Mouse (Mus musculus) liver, embryonic 11.5 days (tissue): ENCODE measurements at regions not wholly inside any gene's neighbourhood (a gene's known extent, or its start where the extent isn't known, plus 50 kb on each side); places are given as distances from the start of the nearest gene placed in this dataset.

Source experiments
- ATAC-seq: fragments of 200-750 bp; cut with Nextera tagmentation; replicated peaks from 2 replicates; pipeline ENCODE4 v1.8.0; 2017; ENCODE audit warnings: moderate number of reproducible peaks, mild to moderate bottlenecking, moderate TSS enrichment, moderate library complexity; ENCODE audit not compliant: low FRiP score
- DNase-seq: peaks from one replicate; pipeline ENCODE4 v3.0.0-alpha.2; 2017; ENCODE audit warnings: low spot score
- H3K27ac ChIP-seq: fragments of 300-500 bp; sonication (generic); 2 replicates; pipeline ENCODE4 v1.5.1; 2014; ENCODE audit warnings: mild to moderate bottlenecking, low read depth, low read length, control low read depth
- H3K27me3 ChIP-seq: fragments of 300-500 bp; sonication (generic); replicated peaks from 2 replicates; pipeline ENCODE4 v1.6.1; 2014; ENCODE audit warnings: low read length, mixed read lengths; ENCODE audit not compliant: control insufficient read depth, insufficient read depth
- H3K36me3 ChIP-seq: fragments of 300-500 bp; sonication (generic); 2 replicates; pipeline ENCODE4 v1.6.1; 2014; ENCODE audit warnings: mild to moderate bottlenecking, low read length, moderate library complexity, mixed read lengths; ENCODE audit not compliant: control insufficient read depth, insufficient read depth
- H3K4me1 ChIP-seq: fragments of 300-500 bp; sonication (generic); replicated peaks from 2 replicates; pipeline ENCODE4 v1.6.1; 2014; ENCODE audit warnings: low read length, mixed read lengths; ENCODE audit not compliant: control insufficient read depth, insufficient read depth
- H3K4me2 ChIP-seq: fragments of 300-500 bp; sonication (generic); 2 replicates; pipeline ENCODE4 v1.6.1; 2014; ENCODE audit warnings: mild to moderate bottlenecking, control low read depth, moderate library complexity
- H3K4me3 ChIP-seq: fragments of 300-500 bp; sonication (generic); 2 replicates; pipeline ENCODE4 v1.5.1; 2014; ENCODE audit warnings: low read depth, low read length, control low read depth
- H3K9ac ChIP-seq: fragments of 300-500 bp; sonication (generic); 2 replicates; pipeline ENCODE4 v1.6.1; 2014; ENCODE audit warnings: low read depth, low read length, control low read depth
- H3K9me3 ChIP-seq: fragments of 300-500 bp; sonication (generic); 2 replicates; pipeline ENCODE4 v1.6.1; 2016; ENCODE audit warnings: low read length, inconsistent platforms, mixed read lengths; ENCODE audit not compliant: control insufficient read depth
- WGBS: fragments of 180-500 bp; shearing (Covaris S2); extraction: QIAGEN DNeasy Blood & Tissue Kit; methylation state at CpG from one replicate; pipeline ENCODE4 v1.1.7; 2014; 5-methylcytosine and 5-hydroxymethylcytosine counted together

DNA sequence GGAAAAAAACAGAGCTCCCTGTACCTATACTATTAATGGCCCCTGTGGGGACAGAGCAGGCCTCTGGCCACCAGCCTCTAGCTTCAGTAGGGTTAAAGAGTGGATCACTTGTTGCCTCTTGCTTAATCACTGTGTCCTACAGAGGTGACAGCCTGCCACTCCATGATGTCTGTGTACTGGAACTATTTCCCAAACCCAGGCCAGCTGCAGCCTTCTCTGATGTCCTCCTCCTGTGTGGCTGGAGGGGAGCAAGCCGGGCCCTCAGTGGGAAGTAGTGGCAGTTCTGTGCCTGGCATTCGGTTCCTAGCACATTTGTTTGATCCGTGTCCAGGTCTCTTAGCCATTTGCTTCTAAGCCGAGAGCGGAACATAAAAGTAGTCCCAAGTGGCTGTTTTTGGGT lies 207.7 kb upstream of the Cadm1 start:
- Histone ChIP-seq H3K27ac (no peak overlapping the region), H3K4me3 (no peak overlapping the region), H3K4me1 (no peaks in the 10 kb centered on the region), H3K4me2 (no peak overlapping the region), H3K36me3 (no peaks in the 10 kb centered on the region), H3K9me3 (no peaks in the 10 kb centered on the region), H3K27me3 (no peaks in the 10 kb centered on the region), H3K9ac (no peak overlapping the region)
- ATAC-seq (no peak), DNase-seq (no peak)
- WGBS, result 73% methylated on average over 5 of the region's 5 CpGs

DNA sequence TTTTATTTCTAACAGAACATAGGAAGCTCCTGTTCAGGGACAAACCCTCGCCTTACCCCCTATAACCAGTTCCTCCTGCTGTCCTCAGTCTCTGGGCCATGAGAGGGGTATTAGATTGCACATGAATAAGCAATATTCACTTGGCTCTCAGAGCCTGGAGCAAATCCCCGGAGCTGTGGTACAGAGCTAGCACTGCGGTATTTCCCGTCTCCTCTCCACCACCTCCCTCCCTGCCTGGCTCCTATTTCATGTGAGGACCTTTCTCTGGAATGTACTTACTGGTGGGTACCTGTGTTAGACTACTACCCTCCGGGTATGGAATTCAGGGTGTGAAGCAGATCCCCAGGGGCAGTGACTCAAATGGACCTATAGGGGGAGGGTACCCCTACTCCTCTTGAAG lies 206.9 kb upstream of the Cadm1 start:
- no peak overlapping the region for H3K4me2 ChIP-seq
- H3K9ac ChIP-seq, result no peak overlapping the region
- ATAC-seq (no peak), DNase-seq (no peak)
- no peak overlapping the region for H3K4me3 ChIP-seq
- H3K36me3 ChIP-seq, result no peaks in the 10 kb centered on the region
- H3K4me1 ChIP-seq, result no peaks in the 10 kb centered on the region
- H3K27me3 ChIP-seq, result no peaks in the 10 kb centered on the region
- WGBS, result 78% methylated on average over 5 of the region's 5 CpGs
- H3K9me3 ChIP-seq, result no peaks in the 10 kb centered on the region
- H3K27ac ChIP-seq, result no peak overlapping the region

DNA sequence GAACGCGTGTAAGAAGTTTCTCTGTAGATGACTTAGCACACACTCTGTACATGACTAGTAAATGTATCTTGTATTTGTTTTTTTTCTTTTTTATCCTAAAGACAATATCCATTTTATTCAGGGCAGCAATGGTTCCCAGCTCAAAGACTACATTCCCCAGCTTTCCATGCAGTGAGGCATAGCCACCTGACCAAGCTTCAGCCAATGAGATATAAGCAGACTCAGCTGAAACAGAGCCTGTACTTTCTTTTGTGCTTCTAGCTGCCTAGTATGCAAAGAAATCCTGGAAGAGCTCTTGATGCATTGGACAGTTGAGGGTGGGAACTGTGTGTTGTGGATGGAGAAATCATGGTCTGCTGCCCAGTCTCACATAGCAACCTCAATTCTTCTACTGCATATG lies 202.4 kb upstream of the Cadm1 start:
- no peaks in the 10 kb centered on the region for H3K27me3 ChIP-seq
- no peaks in the 10 kb centered on the region for H3K9me3 ChIP-seq
- DNase-seq, result no peak
- no peak overlapping the region for H3K9ac ChIP-seq
- WGBS, result 96% methylated on average over 2 of the region's 2 CpGs
- no peaks in the 10 kb centered on the region for H3K36me3 ChIP-seq
- H3K27ac ChIP-seq, result no peak overlapping the region
- ATAC-seq, result no peak
- H3K4me1 ChIP-seq, result no peaks in the 10 kb centered on the region
- H3K4me2 ChIP-seq, result no peak overlapping the region
- no peak overlapping the region for H3K4me3 ChIP-seq

DNA sequence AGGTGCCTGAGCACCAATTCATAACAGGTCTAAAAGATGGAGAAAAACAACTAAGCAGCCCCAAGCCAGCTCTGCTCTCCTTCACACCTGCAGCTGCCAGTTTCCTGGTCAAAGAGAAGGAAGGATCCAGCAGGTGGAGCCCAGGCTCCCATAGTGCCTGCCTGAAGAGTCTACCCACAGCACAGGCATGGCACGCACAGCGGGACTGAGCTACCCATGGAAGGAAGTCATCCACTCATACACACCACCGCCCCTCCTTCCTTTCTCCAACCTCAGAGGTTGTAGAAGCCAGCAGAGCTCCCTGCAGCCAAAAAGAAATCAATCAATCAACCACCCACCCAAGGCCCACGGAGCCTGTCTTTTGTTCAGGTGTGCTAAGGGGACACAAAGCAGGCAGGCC lies 197.0 kb upstream of the Cadm1 start:
- no peaks in the 10 kb centered on the region for H3K36me3 ChIP-seq
- whole genome bisulfite sequencing, result 55% methylated on average over 4 of the region's 4 CpGs
- H3K4me1 ChIP-seq, result no peaks in the 10 kb centered on the region
- no peaks in the 10 kb centered on the region for H3K27me3 ChIP-seq
- H3K27ac ChIP-seq, result no peak overlapping the region
- no peak overlapping the region for H3K4me3 ChIP-seq
- DNase-seq (no peak), ATAC-seq (no peak)
- H3K9ac ChIP-seq, result no peak overlapping the region
- H3K4me2 ChIP-seq, result no peak overlapping the region
- H3K9me3 ChIP-seq, result no peaks in the 10 kb centered on the region

DNA sequence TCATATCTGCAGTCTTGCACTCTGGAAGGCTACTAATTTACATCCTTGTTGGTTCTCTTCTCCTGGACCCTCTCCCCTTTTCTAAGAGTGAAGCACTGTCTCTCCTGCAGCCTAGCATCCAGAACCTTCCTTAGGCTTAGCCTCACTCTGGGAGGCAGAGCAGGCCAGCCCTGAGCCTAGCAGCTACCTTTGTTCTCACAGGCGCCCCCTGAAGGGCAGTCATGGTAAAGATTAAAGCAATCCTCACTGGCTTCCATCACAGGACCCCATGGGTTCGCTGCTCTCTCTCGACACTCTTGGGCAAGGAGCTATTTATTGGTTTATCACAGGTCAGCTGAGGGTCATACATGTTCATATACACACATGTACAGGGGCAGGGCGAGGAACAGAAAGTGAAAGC lies 191.8 kb upstream of the Cadm1 start:
- Histone ChIP-seq H3K4me1 (no peaks in the 10 kb centered on the region), H3K27ac (no peak overlapping the region), H3K36me3 (no peaks in the 10 kb centered on the region), H3K4me3 (no peak overlapping the region), H3K9me3 (no peaks in the 10 kb centered on the region), H3K4me2 (no peak overlapping the region), H3K9ac (no peak overlapping the region), H3K27me3 (no peaks in the 10 kb centered on the region; the same call in 1 of the 2 replicates)
- ATAC-seq (no peak), DNase-seq (no peak)
- WGBS, result 55% methylated on average over 4 of the region's 4 CpGs

DNA sequence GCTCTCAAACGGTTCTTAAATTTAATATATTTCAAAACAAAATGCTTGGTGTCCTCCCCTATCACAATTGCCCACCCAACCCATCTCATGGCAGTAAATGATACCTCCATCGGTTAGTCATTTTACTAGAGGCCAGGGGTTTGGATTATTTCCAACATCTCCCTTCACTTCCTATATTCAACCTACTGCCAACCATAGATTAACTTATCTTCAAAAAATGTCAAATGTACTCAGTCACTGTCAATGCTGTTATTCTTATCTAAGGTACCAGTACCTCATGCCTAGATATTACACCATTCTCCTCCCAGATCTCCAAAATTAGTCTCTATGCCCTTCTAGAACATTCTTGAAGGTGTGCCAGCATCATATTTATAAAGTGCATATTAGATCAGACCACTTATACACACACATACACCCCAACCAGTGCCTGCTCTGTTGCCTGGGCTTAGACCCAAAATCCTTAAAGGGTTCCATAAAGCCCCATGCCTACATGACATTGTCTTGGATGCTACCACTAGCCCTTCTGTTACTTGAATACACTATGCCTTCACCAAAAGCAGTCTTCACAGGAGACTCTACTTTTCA lies 183.4 kb upstream of the Cadm1 start:
- ATAC-seq, result no peak

DNA sequence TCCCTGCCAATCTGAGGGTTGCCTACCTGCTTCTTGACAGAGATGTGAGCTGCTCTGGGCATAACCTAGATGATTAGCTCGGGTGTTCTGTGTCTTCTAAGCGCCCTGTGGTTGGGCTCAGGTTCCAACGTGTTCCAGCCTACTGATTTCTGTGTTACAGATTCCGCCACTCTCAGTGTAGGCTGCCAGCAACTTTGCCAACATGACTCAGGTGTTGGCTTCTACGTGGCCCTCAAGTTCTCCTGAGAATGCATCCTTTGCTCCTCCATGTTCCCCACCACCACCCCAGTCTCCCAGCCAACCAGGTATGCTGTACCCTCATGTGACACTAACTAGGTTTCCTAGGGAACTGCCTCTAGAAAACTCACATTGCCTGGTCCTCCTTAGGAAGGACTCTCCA lies 179.7 kb upstream of the Cadm1 start:
- Histone ChIP-seq H3K9me3 (no peaks in the 10 kb centered on the region), H3K4me3 (no peak overlapping the region), H3K4me1 (no peaks in the 10 kb centered on the region), H3K4me2 (no peak overlapping the region), H3K9ac (no peak overlapping the region), H3K27me3 (no peaks in the 10 kb centered on the region), H3K27ac (no peak overlapping the region), H3K36me3 (no peaks in the 10 kb centered on the region)
- ATAC-seq, result no peak
- DNase-seq, result no peak
- WGBS, result 61% methylated on average over 5 of the region's 5 CpGs

More for the DNA sequence above, 183.4 kb upstream of the Cadm1 start:
- H3K36me3 ChIP-seq, result no peaks in the 10 kb centered on the region
- no peaks in the 10 kb centered on the region for H3K9me3 ChIP-seq
- H3K4me1 ChIP-seq, result no peaks in the 10 kb centered on the region
- no peak overlapping the region for H3K4me2 ChIP-seq
- H3K9ac ChIP-seq, result no peak overlapping the region
- DNase-seq, result no peak
- H3K4me3 ChIP-seq, result no peak overlapping the region
- no peaks in the 10 kb centered on the region; the same call in 1 of the 2 replicates for H3K27me3 ChIP-seq
- H3K27ac ChIP-seq, result no peak overlapping the region
- WGBS, result 65% methylated on average over 2 of the region's 2 CpGs

DNA sequence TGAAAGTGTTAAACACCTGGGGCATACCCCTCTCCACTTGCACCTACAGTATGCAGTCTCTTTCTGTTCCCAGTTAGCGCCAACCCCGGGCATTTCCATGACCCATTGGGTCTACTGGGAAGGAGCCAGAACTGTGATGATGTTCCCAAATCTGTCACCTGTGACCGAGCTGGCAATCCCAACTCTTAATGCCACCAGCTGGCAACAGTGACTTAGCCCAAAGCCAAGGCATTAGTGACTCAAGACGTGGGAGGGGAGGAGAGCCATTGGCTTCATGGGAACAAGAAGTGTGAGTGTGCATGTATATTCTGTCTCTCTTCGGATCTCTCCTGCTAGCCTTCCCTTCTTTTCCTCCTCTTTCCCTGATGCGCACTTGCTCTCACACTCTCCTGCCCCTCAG lies 178.9 kb upstream of the Cadm1 start:
- 81% methylated on average over 6 of the region's 6 CpGs for WGBS
- H3K9me3 ChIP-seq, result no peaks in the 10 kb centered on the region
- no peak for DNase-seq
- no peak overlapping the region for H3K9ac ChIP-seq
- H3K27ac ChIP-seq, result no peak overlapping the region
- H3K4me1 ChIP-seq, result no peaks in the 10 kb centered on the region
- no peaks in the 10 kb centered on the region for H3K27me3 ChIP-seq
- ATAC-seq, result no peak
- H3K4me2 ChIP-seq, result no peak overlapping the region
- no peaks in the 10 kb centered on the region for H3K36me3 ChIP-seq
- no peak overlapping the region for H3K4me3 ChIP-seq

DNA sequence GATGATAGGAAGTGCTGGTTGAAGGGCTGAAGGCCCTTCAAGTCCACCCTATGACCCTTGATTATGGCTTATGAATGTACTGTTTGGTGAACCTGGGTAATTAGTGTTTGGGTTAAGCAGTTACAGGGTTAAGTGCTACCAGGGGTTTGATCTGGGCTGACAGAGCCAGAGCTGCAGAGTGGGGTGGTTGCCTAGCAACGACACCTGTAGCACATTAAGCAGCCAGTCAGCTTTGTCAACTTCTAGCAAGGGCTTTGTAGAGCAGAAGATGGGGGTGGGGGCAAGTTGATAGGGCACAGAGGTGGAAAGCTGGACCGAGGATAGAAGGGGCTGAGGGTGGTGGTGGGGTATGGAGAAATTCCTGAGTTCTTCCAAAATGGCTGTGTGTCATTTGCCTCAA lies 177.0 kb upstream of the Cadm1 start:
- H3K9ac ChIP-seq, result no peak overlapping the region
- H3K9me3 ChIP-seq, result no peaks in the 10 kb centered on the region
- H3K4me2 ChIP-seq, result no peak overlapping the region
- H3K27me3 ChIP-seq, result no peaks in the 10 kb centered on the region
- H3K27ac ChIP-seq, result no peak overlapping the region
- ATAC-seq (no peak), DNase-seq (no peak)
- WGBS, result 28% methylated on average over 2 of the region's 2 CpGs
- H3K4me3 ChIP-seq, result no peak overlapping the region
- H3K36me3 ChIP-seq, result no peaks in the 10 kb centered on the region
- H3K4me1 ChIP-seq, result no peaks in the 10 kb centered on the region
